Mouse (Mus musculus) MEL (cell line): ENCODE measurements around the gene Zfp609.

ENCODE experiments used
- ELF1 ChIP-seq: IDR thresholded peaks from 2 replicates; pipeline ENCODE4 v1.6.1; 2014; ENCODE audit warnings: low read depth, mild to moderate bottlenecking, inconsistent platforms, low read length, improper control_type of control experiment, moderate library complexity
- NRF1 ChIP-seq: IDR thresholded peaks from 2 replicates; pipeline ENCODE4 v1.6.1; 2014; ENCODE audit warnings: low read depth, mild to moderate bottlenecking, inconsistent platforms, low read length, improper control_type of control experiment, moderate library complexity; ENCODE audit not compliant: poor library complexity, insufficient read depth, severe bottlenecking
- POLR2A ChIP-seq, 2 experiments: IDR thresholded peaks; 2 replicates each; pipeline ENCODE4 v1.6.1; 2011 to 2012; ENCODE audit warnings: low read length in 2 of 2, mild to moderate bottlenecking in 2 of 2, control low read depth in 1 of 2, improper control_type of control experiment in 1 of 2, low read depth in 1 of 2, moderate library complexity in 1 of 2; ENCODE audit not compliant: control insufficient read depth in 1 of 2, insufficient read depth in 1 of 2, poor library complexity in 1 of 2
- POLR2AphosphoS2 ChIP-seq: IDR thresholded peaks from 2 replicates; pipeline ENCODE4 v1.6.1; 2011; ENCODE audit warnings: low read length, improper control_type of control experiment
- SIN3A ChIP-seq: IDR thresholded peaks from 2 replicates; pipeline ENCODE4 v1.6.1; 2012; ENCODE audit warnings: low read length, improper control_type of control experiment, inconsistent platforms
- TAL1 ChIP-seq: IDR thresholded peaks from 2 replicates; pipeline ENCODE4 v1.6.1; 2012; ENCODE audit warnings: mild to moderate bottlenecking, inconsistent platforms, low read length, moderate library complexity, mixed read lengths
- TCF12 ChIP-seq: IDR thresholded peaks from 2 replicates; pipeline ENCODE4 v1.6.1; 2014; ENCODE audit warnings: low read depth, mild to moderate bottlenecking, inconsistent platforms, low read length, improper control_type of control experiment, moderate library complexity
- ZNF384 ChIP-seq: IDR thresholded peaks from 2 replicates; pipeline ENCODE4 v1.6.1; 2012; ENCODE audit warnings: low read depth, mild to moderate bottlenecking, inconsistent platforms, low read length, improper control_type of control experiment

- TF ChIP-seq ELF1 (no peak), POLR2A (IDR thresholded peaks at IDR 0.05; ENCODE audit: control insufficient read depth in 1 of 2, insufficient read depth in 1 of 2, low read depth in 1 of 2, low read length in 2 of 2, poor library complexity in 1 of 2) (no peak), TAL1 (no peak), TCF12 (no peak), ZNF384 (0 out of 2 replicates have a peak, but pooled peaks have one; percentile 24), SIN3A (no peak), NRF1 (no peak), POLR2AphosphoS2 (no peak)
Observed at GRCm38 (mm10) chr9:65844421-65845165, 17.2 kb upstream of the Zfp609 start.
